Mouse (Mus musculus): ENCODE results near the gene Idh2.
A peak's percentile ranks its signal among the peaks of the same experiment; 100 is the strongest.

GRCm38 (mm10) chr7:80115224-80115590 is at the start of gene Idh2:
- TF ChIP-seq CTCF (IDR thresholded peaks at IDR 0.05; ENCODE audit: borderline replicate concordance, insufficient read depth, low read length), result no peak
- TF ChIP-seq POLR2A (IDR thresholded peaks at IDR 0.05; ENCODE audit: low read depth, low read length), result peak; percentile 89

All from embryonic fibroblast, embryonic 13.5 days (primary cell).